Mouse (Mus musculus) kidney, postnatal 0 days (tissue): ENCODE results near the gene Cldn22. TPM values are rescaled to one million over a fixed set of nuclear protein-coding genes. Genes with fewer than 3 reads are reported as not detected.

Source experiments
- ATAC-seq: fragments of 200-750 bp; cut with Nextera tagmentation; replicated peaks from 2 replicates; pipeline ENCODE4 v1.8.0; 2017; ENCODE audit warnings: low read depth, moderate number of reproducible peaks, moderate TSS enrichment, moderate library complexity; ENCODE audit not compliant: low FRiP score
- DNase-seq: peaks from one replicate; pipeline ENCODE4 v3.0.0-alpha.2; 2016; ENCODE audit warnings: low spot score
- H3K27ac ChIP-seq: fragments of 300-500 bp; sonication (generic); 2 replicates; pipeline ENCODE4 v1.5.1; 2014; ENCODE audit warnings: mild to moderate bottlenecking
- H3K27me3 ChIP-seq: fragments of 300-500 bp; sonication (generic); 2 replicates; pipeline ENCODE4 v1.6.1; 2014; ENCODE audit warnings: low read length, mixed read lengths; ENCODE audit not compliant: insufficient read depth
- H3K36me3 ChIP-seq: fragments of 300-500 bp; sonication (generic); 2 replicates; pipeline ENCODE4 v1.6.1; 2014; ENCODE audit warnings: low read length, mixed read lengths; ENCODE audit not compliant: insufficient read depth
- H3K4me1 ChIP-seq: fragments of 300-500 bp; sonication (generic); replicated peaks from 2 replicates; pipeline ENCODE4 v1.6.1; 2014; ENCODE audit warnings: antibody characterized with exemption, low read length, mixed read lengths; ENCODE audit not compliant: insufficient read depth
- H3K4me2 ChIP-seq: fragments of 300-500 bp; sonication (generic); 2 replicates; pipeline ENCODE4 v1.6.1; 2014; ENCODE audit warnings: mild to moderate bottlenecking, low read length, moderate library complexity, mixed read lengths
- H3K4me3 ChIP-seq: fragments of 300-500 bp; sonication (generic); replicated peaks from 2 replicates; pipeline ENCODE4 v1.5.1; 2014; ENCODE audit warnings: low read depth, low read length
- H3K9ac ChIP-seq: fragments of 300-500 bp; sonication (generic); 2 replicates; pipeline ENCODE4 v1.6.1; 2014; ENCODE audit warnings: low read depth, low read length
- H3K9me3 ChIP-seq: fragments of 300-500 bp; sonication (generic); replicated peaks from 2 replicates; pipeline ENCODE4 v1.6.1; 2016; ENCODE audit warnings: low read length, inconsistent platforms, mixed read lengths
- CTCF ChIP-seq: IDR thresholded peaks from 2 replicates; pipeline ENCODE4 v1.5.1; 2016; ENCODE audit warnings: antibody characterized with exemption, low read depth, mild to moderate bottlenecking, moderate library complexity
- WGBS: fragments of 180-500 bp; shearing (Covaris S2); extraction: QIAGEN DNeasy Blood & Tissue Kit; methylation state at CpG from one replicate; pipeline ENCODE4 v1.1.7; 2014; 5-methylcytosine and 5-hydroxymethylcytosine counted together
- polyA plus RNA-seq: library from polyadenylated mRNA; unstranded; fragments of >200 nt; fragmentation: Nextera tagmentation; extraction: Ambion mirVana; gene quantifications from 2 replicates; pipeline ENCODE4 v1.2.1, GENCODE M21; 2015

Gene Cldn22
- polyA plus RNA-seq, 1 experiment from 2014 or later, result not detected

GRCm38 (mm10) chr8:47845956-47846355, 21.7 kb downstream of the Cldn22 start:
- peak; percentile 5; the same call in 1 of the 2 replicates for TF ChIP-seq CTCF
- H3K36me3 ChIP-seq, result peaks cover 46% of the 10 kb centered on the region
- H3K4me1 ChIP-seq, result no peaks in the 10 kb centered on the region
- H3K9me3 ChIP-seq, result no peaks in the 10 kb centered on the region
- 47% methylated on average over 13 of the region's 13 CpGs for WGBS
- no peaks in the 10 kb centered on the region for H3K27me3 ChIP-seq
- H3K4me3 ChIP-seq, result no peak overlapping the region
- peak; percentile 48 for ATAC-seq
- H3K27ac ChIP-seq, result no peak overlapping the region
- no peak overlapping the region for H3K9ac ChIP-seq
- no peak overlapping the region for H3K4me2 ChIP-seq
- DNase-seq, result peak; percentile 57

- H3K27ac ChIP-seq, result no peak overlapping the region
- no peak for DNase-seq
- no peaks in the 10 kb centered on the region for H3K27me3 ChIP-seq
- ATAC-seq, result no peak
- H3K9me3 ChIP-seq, result no peaks in the 10 kb centered on the region
- H3K4me2 ChIP-seq, result no peak overlapping the region
- peaks cover 47% of the 10 kb centered on the region for H3K36me3 ChIP-seq
- no peak for TF ChIP-seq CTCF
- no peak overlapping the region for H3K9ac ChIP-seq
- 94% methylated on average over 14 of the region's 14 CpGs for WGBS
- no peak overlapping the region for H3K4me3 ChIP-seq
- H3K4me1 ChIP-seq, result no peaks in the 10 kb centered on the region
Observed at GRCm38 (mm10) chr8:47847161-47847560, 22.9 kb downstream of the Cldn22 start.

GRCm38 (mm10) chr8:47847931-47848330, 23.6 kb downstream of the Cldn22 start:
- Histone ChIP-seq H3K36me3 (peaks cover 42% of the 10 kb centered on the region), H3K9me3 (no peaks in the 10 kb centered on the region), H3K4me1 (no peaks in the 10 kb centered on the region), H3K27me3 (no peaks in the 10 kb centered on the region), H3K4me2 (no peak overlapping the region), H3K9ac (no peak overlapping the region), H3K4me3 (no peak overlapping the region), H3K27ac (no peak overlapping the region)
- ATAC-seq (no peak), DNase-seq (no peak)
- TF ChIP-seq CTCF, result no peak
- WGBS, result 93% methylated on average over 6 of the region's 6 CpGs

- Histone ChIP-seq H3K27me3 (no peaks in the 10 kb centered on the region), H3K27ac (no peak overlapping the region), H3K9ac (no peak overlapping the region), H3K36me3 (peaks cover 41% of the 10 kb centered on the region), H3K4me2 (no peak overlapping the region), H3K9me3 (no peaks in the 10 kb centered on the region), H3K4me3 (no peak overlapping the region), H3K4me1 (no peaks in the 10 kb centered on the region)
- peak; percentile 52; the same call in 1 of the 2 replicates for TF ChIP-seq CTCF
- ATAC-seq (no peak), DNase-seq (no peak)
- WGBS, result 86% methylated on average over 8 of the region's 8 CpGs
Observed at GRCm38 (mm10) chr8:47849842-47850241, 25.6 kb downstream of the Cldn22 start.

- H3K9ac ChIP-seq, result no peak overlapping the region
- WGBS, result 47% methylated on average over 12 of the region's 12 CpGs
- H3K9me3 ChIP-seq, result no peaks in the 10 kb centered on the region
- H3K4me1 ChIP-seq, result no peaks in the 10 kb centered on the region
- peak; percentile 88 for DNase-seq
- H3K4me3 ChIP-seq, result no peak overlapping the region
- TF ChIP-seq CTCF, result no peak
- peak overlapping the region; percentile 66 for H3K27ac ChIP-seq
- ATAC-seq, result peak; percentile 27
- peaks cover 51% of the 10 kb centered on the region for H3K36me3 ChIP-seq
- H3K27me3 ChIP-seq, result no peaks in the 10 kb centered on the region
- H3K4me2 ChIP-seq, result peak overlapping the region; percentile 33
Observed at GRCm38 (mm10) chr8:47851824-47852502, 27.7 kb downstream of the Cldn22 start.

- peak overlapping the region; percentile 66; the same call in 1 of the 2 replicates for H3K27ac ChIP-seq
- ATAC-seq (no peak), DNase-seq (no peak)
- H3K4me3 ChIP-seq, result no peak overlapping the region
- no peak overlapping the region for H3K4me2 ChIP-seq
- no peaks in the 10 kb centered on the region for H3K27me3 ChIP-seq
- no peak for TF ChIP-seq CTCF
- WGBS, result 66% methylated on average over 5 of the region's 5 CpGs
- no peaks in the 10 kb centered on the region for H3K9me3 ChIP-seq
- H3K4me1 ChIP-seq, result no peaks in the 10 kb centered on the region
- H3K9ac ChIP-seq, result no peak overlapping the region
- peaks cover 48% of the 10 kb centered on the region for H3K36me3 ChIP-seq
Observed at GRCm38 (mm10) chr8:47852737-47853136, 28.5 kb downstream of the Cldn22 start.
